Mouse (Mus musculus): Measurements from ENCODE around the gene Creb5. TPM values are rescaled to one million over a fixed set of nuclear protein-coding genes. Genes with fewer than 3 reads are reported as not detected.

The Creb5 gene
- polyA plus RNA-seq, 1 experiment: 4.0 TPM

GRCm38 (mm10) chr6:53288584-53289558, 1.8 kb downstream of the Creb5 start:
- no peak overlapping the region for H3K4me3 ChIP-seq (replicated peaks; ENCODE audit: extremely low read depth, low read depth, low read length)
- TF ChIP-seq POLR2A (IDR thresholded peaks at IDR 0.05; ENCODE audit: borderline replicate concordance, extremely low read depth, low read depth, low read length) (no peak), CTCF (IDR thresholded peaks at IDR 0.05; ENCODE audit: insufficient read depth, low read length) (no peak)
- DNase-seq: peak; percentile 9

GRCm38 (mm10) chr6:53289659-53290058, 2.6 kb downstream of the Creb5 start:
- H3K4me3 ChIP-seq (replicated peaks; ENCODE audit: extremely low read depth, low read depth, low read length): no peak overlapping the region
- no peak for DNase-seq
- WGBS: 61% methylated on average over 5 of the region's 5 CpGs
- H3K4me1 ChIP-seq (ENCODE audit: control insufficient read depth, insufficient read depth, low read length): peaks cover 6% of the 10 kb centered on the region; the same call in 1 of the 2 replicates
- TF ChIP-seq CTCF (IDR thresholded peaks at IDR 0.05; ENCODE audit: insufficient read depth, low read length): no peak
- TF ChIP-seq POLR2A (IDR thresholded peaks at IDR 0.05; ENCODE audit: borderline replicate concordance, extremely low read depth, low read depth, low read length): no peak

More at GRCm38 (mm10) chr6:53288584-53289558, 1.8 kb downstream of the Creb5 start:
- H3K4me1 ChIP-seq (ENCODE audit: control insufficient read depth, insufficient read depth, low read length): peaks cover 6% of the 10 kb centered on the region; the same call in 1 of the 2 replicates
- 16% methylated on average over 24 of the region's 24 CpGs for WGBS

GRCm38 (mm10) chr6:53290215-53290990, 3.3 kb downstream of the Creb5 start:
- Histone ChIP-seq H3K4me1 (ENCODE audit: control insufficient read depth, insufficient read depth, low read length) (peaks cover 6% of the 10 kb centered on the region; the same call in 1 of the 2 replicates), H3K4me3 (replicated peaks; ENCODE audit: extremely low read depth, low read depth, low read length) (no peak overlapping the region)
- 71% methylated on average over 8 of the region's 8 CpGs for WGBS
- DNase-seq: no peak
- no peak for TF ChIP-seq CTCF (IDR thresholded peaks at IDR 0.05; ENCODE audit: insufficient read depth, low read length)
- no peak for TF ChIP-seq POLR2A (IDR thresholded peaks at IDR 0.05; ENCODE audit: borderline replicate concordance, extremely low read depth, low read depth, low read length)

- no peak for TF ChIP-seq CTCF (IDR thresholded peaks at IDR 0.05; ENCODE audit: insufficient read depth, low read length)
- Histone ChIP-seq H3K4me3 (replicated peaks; ENCODE audit: extremely low read depth, low read depth, low read length) (no peak overlapping the region), H3K4me1 (ENCODE audit: control insufficient read depth, insufficient read depth, low read length) (no peaks in the 10 kb centered on the region)
- 74% methylated on average over 1 of the region's 1 CpGs for WGBS
- DNase-seq: no peak
These were observed 5.9 kb downstream of the Creb5 start for GRCm38 (mm10) chr6:53292931-53293330.

- H3K4me1 ChIP-seq (ENCODE audit: control insufficient read depth, insufficient read depth, low read length): no peaks in the 10 kb centered on the region
- 86% methylated on average over 5 of the region's 5 CpGs for WGBS
- H3K4me3 ChIP-seq (replicated peaks; ENCODE audit: extremely low read depth, low read depth, low read length): no peak overlapping the region
- no peak for TF ChIP-seq POLR2A (IDR thresholded peaks at IDR 0.05; ENCODE audit: borderline replicate concordance, extremely low read depth, low read depth, low read length)
- TF ChIP-seq CTCF (IDR thresholded peaks at IDR 0.05; ENCODE audit: insufficient read depth, low read length): no peak
- DNase-seq: no peak
These were observed 10.8 kb downstream of the Creb5 start for GRCm38 (mm10) chr6:53297851-53298250.

- no peak for DNase-seq
- TF ChIP-seq POLR2A (IDR thresholded peaks at IDR 0.05; ENCODE audit: borderline replicate concordance, extremely low read depth, low read depth, low read length) (no peak), CTCF (IDR thresholded peaks at IDR 0.05; ENCODE audit: insufficient read depth, low read length) (no peak)
- 88% methylated on average over 2 of the region's 2 CpGs for WGBS
- no peak overlapping the region for H3K4me3 ChIP-seq (replicated peaks; ENCODE audit: extremely low read depth, low read depth, low read length)
- H3K4me1 ChIP-seq (ENCODE audit: control insufficient read depth, insufficient read depth, low read length): no peaks in the 10 kb centered on the region
These were observed 17.1 kb downstream of the Creb5 start for GRCm38 (mm10) chr6:53304201-53304600.

GRCm38 (mm10) chr6:53306156-53306555, 19.1 kb downstream of the Creb5 start:
- no peak for TF ChIP-seq POLR2A (IDR thresholded peaks at IDR 0.05; ENCODE audit: borderline replicate concordance, extremely low read depth, low read depth, low read length)
- TF ChIP-seq CTCF (IDR thresholded peaks at IDR 0.05; ENCODE audit: insufficient read depth, low read length): no peak
- WGBS: 86% methylated on average over 4 of the region's 4 CpGs
- DNase-seq: no peak
- Histone ChIP-seq H3K4me3 (replicated peaks; ENCODE audit: extremely low read depth, low read depth, low read length) (no peak overlapping the region), H3K4me1 (ENCODE audit: control insufficient read depth, insufficient read depth, low read length) (no peaks in the 10 kb centered on the region)

- no peak for DNase-seq
- H3K4me3 ChIP-seq (replicated peaks; ENCODE audit: extremely low read depth, low read depth, low read length): no peak overlapping the region
- H3K4me1 ChIP-seq (ENCODE audit: control insufficient read depth, insufficient read depth, low read length): no peaks in the 10 kb centered on the region
- TF ChIP-seq CTCF (IDR thresholded peaks at IDR 0.05; ENCODE audit: insufficient read depth, low read length): no peak
- TF ChIP-seq POLR2A (IDR thresholded peaks at IDR 0.05; ENCODE audit: borderline replicate concordance, extremely low read depth, low read depth, low read length): no peak
- 75% methylated on average over 5 of the region's 5 CpGs for WGBS
These were observed 19.6 kb downstream of the Creb5 start for GRCm38 (mm10) chr6:53306710-53307109.

- peak; percentile 10 for DNase-seq
- Histone ChIP-seq H3K4me1 (ENCODE audit: control insufficient read depth, insufficient read depth, low read length) (no peaks in the 10 kb centered on the region), H3K4me3 (replicated peaks; ENCODE audit: extremely low read depth, low read depth, low read length) (no peak overlapping the region)
- 23% methylated on average over 6 of the region's 6 CpGs for WGBS
- no peak for TF ChIP-seq POLR2A (IDR thresholded peaks at IDR 0.05; ENCODE audit: borderline replicate concordance, extremely low read depth, low read depth, low read length)
These were observed 21.6 kb downstream of the Creb5 start for GRCm38 (mm10) chr6:53308684-53309083.

All from lung, adult 2 months (tissue).